Mouse (Mus musculus) monocyte, adult 2 months (primary cell): ENCODE results near the gene Tinagl1.
A peak's percentile ranks its signal among the peaks of the same experiment; 100 is the strongest.

Experiments used
- DNase-seq, 2 experiments: peaks; one replicate each; pipeline ENCODE4 v3.0.0; 2022; ENCODE audit warnings: low spot score in 2 of 2, low read depth in 1 of 2

Gene Tinagl1

GRCm38 (mm10) chr4:130175072-130175711, at the start of gene Tinagl1:
Tinagl1 (minus strand) TSS chr4:130175122.
- DNase-seq, result no peak

- no peak for DNase-seq
Measured at GRCm38 (mm10) chr4:130224071-130224470, 49.1 kb upstream of the Tinagl1 start.

- no peak for DNase-seq
Measured at GRCm38 (mm10) chr4:130222179-130222578, 47.3 kb upstream of the Tinagl1 start, which contains the start of gene Gm853. Gm853 (minus strand) TSS chr4:130222401.

GRCm38 (mm10) chr4:130220176-130220575, 45.3 kb upstream of the Tinagl1 start:
- no peak for DNase-seq

GRCm38 (mm10) chr4:130215392-130215791, 40.5 kb upstream of the Tinagl1 start:
- no peak for DNase-seq

- no peak for DNase-seq
Measured at GRCm38 (mm10) chr4:130213857-130214256, 38.9 kb upstream of the Tinagl1 start.

GRCm38 (mm10) chr4:130213197-130213596, 38.3 kb upstream of the Tinagl1 start:
- DNase-seq, result no peak

- no peak for DNase-seq
Measured at GRCm38 (mm10) chr4:130212421-130212820, 37.5 kb upstream of the Tinagl1 start.

- no peak for DNase-seq
Measured at GRCm38 (mm10) chr4:130211870-130212269, 36.9 kb upstream of the Tinagl1 start.

GRCm38 (mm10) chr4:130198694-130199670, 24.1 kb upstream of the Tinagl1 start:
- DNase-seq, result peak; percentile 20 to 45

- no peak for DNase-seq
Measured at GRCm38 (mm10) chr4:130196542-130196941, 21.6 kb upstream of the Tinagl1 start.

GRCm38 (mm10) chr4:130195924-130196323, 21.0 kb upstream of the Tinagl1 start:
- DNase-seq, result no peak

GRCm38 (mm10) chr4:130192266-130192665, 17.3 kb upstream of the Tinagl1 start:
- DNase-seq, result no peak

GRCm38 (mm10) chr4:130189606-130190005, 14.7 kb upstream of the Tinagl1 start:
- DNase-seq, result no peak

GRCm38 (mm10) chr4:130188806-130189297, 13.9 kb upstream of the Tinagl1 start:
- DNase-seq, result peak in 1 of 2 experiments; percentile 56

GRCm38 (mm10) chr4:130186891-130187290, 12.0 kb upstream of the Tinagl1 start:
- DNase-seq, result no peak

GRCm38 (mm10) chr4:130186450-130186849, 11.5 kb upstream of the Tinagl1 start:
- DNase-seq, result no peak

- no peak for DNase-seq
Measured at GRCm38 (mm10) chr4:130183879-130184278, 9.0 kb upstream of the Tinagl1 start.

GRCm38 (mm10) chr4:130183023-130183422, 8.1 kb upstream of the Tinagl1 start:
- DNase-seq, result no peak

GRCm38 (mm10) chr4:130181886-130182285, 7.0 kb upstream of the Tinagl1 start:
- no peak for DNase-seq

GRCm38 (mm10) chr4:130180909-130181602, 6.1 kb upstream of the Tinagl1 start:
- no peak for DNase-seq
